Mouse (Mus musculus): ENCODE results near the gene Ccdc134. TPM values are rescaled to one million over a fixed set of nuclear protein-coding genes. Genes with fewer than 3 reads are reported as not detected.
A peak's percentile ranks its signal among the peaks of the same experiment; 100 is the strongest.

Gene Ccdc134
- polyA plus RNA-seq, 1 experiment from 2014 or later = 16.2 TPM

DNA sequence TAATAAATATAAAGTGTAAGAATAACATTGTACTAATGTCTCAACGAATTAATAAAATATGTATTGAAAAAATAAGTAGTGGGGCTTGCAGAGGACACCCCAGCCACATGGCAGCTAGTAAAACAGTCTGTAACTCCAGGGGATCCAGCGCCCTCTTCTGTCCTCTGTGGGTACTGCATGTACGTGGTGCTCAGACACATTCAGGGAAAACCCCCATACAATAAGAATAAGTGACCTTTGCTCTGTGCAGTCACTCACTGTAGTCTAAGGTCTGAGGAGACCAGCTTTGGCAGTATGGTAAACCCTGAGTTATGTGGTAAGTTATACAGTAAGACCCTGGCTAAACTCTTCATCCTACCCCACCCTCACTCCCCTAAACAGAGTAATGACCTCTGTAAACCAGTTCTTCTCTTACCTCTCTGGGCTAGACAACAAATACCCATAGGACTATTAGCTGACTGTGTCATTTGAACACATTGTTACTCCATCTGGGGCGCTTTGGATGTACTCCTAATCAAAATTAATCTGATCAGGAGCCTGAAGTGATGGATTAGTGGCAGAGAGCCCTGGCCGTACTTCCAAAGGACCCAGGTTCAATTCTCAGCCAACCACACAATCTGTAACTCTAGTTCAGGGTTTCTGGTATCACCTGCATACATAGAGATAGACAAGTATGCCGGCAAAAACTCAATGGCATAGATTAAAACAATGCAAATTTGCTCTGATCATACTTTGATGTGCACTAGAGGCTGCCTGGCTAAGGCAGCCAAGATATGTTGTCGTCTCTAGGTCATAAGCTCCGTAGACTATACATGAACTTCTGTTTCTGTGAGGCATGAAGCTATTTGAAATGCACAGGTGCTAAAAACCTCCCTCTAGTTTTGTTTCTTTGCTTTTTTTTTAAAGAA, 37.9 kb downstream of the Ccdc134 start:
- Histone ChIP-seq H3K9me3 (ENCODE audit: control insufficient read depth, low read length) (no peaks in the 10 kb centered on the region), H3K4me3 (replicated peaks; ENCODE audit: low read length) (no peak overlapping the region), H3K4me1 (replicated peaks; ENCODE audit: control insufficient read depth, insufficient read depth, low read length) (peaks cover 13% of the 10 kb centered on the region), H3K27me3 (replicated peaks; ENCODE audit: control insufficient read depth, insufficient read depth, low read length) (no peaks in the 10 kb centered on the region), H3K4me2 (ENCODE audit: low read length) (no peak overlapping the region), H3K27ac (ENCODE audit: low read length) (no peak overlapping the region), H3K36me3 (ENCODE audit: control insufficient read depth, insufficient read depth) (peaks cover 5% of the 10 kb centered on the region; the same call in 1 of the 2 replicates), H3K9ac (replicated peaks; ENCODE audit: low read depth, low read length) (no peak overlapping the region)
- no peak for ATAC-seq
- 60% methylated on average over 8 of the region's 8 CpGs for WGBS

DNA sequence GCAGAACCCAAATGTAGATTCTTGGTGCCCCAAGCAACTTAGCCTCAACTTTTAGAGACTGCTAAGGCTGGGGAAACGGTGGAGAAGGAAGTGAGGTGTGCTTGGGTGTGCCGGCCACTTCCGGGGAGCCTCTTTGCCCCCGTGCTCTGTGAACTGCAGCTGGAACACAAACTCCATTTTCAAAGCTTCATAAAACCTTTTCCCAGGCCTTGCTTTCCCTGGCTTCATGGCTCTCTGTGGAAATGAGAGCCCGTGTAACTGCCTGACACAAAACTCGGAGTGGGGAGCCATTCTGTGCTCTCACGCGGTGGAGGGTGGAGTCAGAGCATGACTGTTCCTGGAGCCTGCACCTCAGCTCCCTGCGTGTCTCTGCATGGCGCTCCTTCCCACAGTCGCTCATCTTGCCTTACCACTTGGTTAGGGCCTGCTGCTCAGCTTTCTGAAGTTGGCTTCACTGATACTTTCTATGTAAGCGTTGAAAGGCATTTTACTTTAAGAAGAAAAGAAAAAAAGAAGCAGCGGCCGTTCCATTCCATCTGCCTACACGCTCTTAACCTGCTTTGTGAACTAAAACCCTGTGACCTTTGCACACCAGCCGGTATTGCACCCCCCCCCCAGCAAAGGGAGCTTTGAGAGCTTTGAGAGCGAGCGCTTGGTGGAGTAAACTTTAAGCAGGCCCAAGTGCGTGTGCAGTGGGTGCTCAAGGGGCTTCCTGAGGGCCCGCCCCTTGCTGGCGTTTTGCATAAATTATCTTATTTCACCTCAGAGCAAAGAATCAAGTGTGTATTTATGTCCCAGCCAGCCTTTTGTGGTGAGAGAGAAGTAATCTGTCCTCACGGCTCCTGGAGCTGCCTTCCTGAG, 38.7 kb downstream of the Ccdc134 start:
- Histone ChIP-seq H3K9ac (replicated peaks; ENCODE audit: low read depth, low read length) (no peak overlapping the region), H3K4me2 (ENCODE audit: low read length) (no peak overlapping the region)

DNA sequence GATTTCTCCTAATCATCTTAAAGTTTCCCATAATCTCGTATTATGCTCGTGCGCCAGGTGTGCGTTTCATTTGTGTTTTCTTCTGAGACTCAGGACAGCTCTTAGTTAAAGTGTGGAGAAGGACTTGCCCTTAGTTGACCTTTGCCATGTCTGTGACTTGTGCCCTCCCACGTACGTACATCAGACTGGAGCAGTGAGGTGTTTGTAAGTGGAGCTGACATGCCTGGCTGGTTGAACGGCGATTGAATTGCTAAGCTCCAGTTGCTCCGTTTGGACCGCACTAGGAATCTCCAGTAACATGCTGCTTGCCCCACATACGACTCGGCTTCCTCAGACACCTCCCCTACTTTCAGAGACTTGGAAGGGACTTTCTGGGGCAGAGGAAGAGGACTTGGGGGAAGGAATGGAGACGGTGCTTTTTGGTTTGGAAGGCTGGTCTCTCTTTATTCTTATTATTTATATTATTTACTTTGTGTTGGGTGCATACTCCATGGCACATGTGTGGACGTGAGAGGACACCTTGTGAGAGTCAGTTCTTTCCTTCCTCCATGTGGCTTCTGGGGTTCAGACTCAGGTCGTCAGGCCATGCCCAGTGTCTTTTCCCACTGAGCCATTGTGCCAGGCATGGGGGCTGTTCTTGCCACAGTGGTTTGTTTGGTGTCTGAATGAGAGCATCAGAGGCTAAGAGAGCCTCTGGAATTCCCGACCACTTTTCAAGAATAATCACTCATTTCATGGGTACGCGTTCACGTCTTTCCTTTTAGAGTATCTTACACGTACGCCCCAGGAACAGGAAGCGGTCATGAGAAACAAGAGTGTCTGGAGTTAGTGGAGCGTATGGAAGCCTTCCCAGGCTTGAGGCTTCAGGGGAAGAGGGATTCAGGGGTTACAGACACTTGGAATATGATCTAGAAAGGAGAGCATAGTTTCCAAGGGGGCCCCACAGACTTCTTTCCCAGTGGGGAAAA, 39.8 kb downstream of the Ccdc134 start:
- Histone ChIP-seq H3K27me3 (replicated peaks; ENCODE audit: control insufficient read depth, insufficient read depth, low read length) (no peaks in the 10 kb centered on the region), H3K4me3 (replicated peaks; ENCODE audit: low read length) (no peak overlapping the region), H3K4me1 (replicated peaks; ENCODE audit: control insufficient read depth, insufficient read depth, low read length) (peaks cover 13% of the 10 kb centered on the region), H3K9me3 (ENCODE audit: control insufficient read depth, low read length) (no peaks in the 10 kb centered on the region), H3K36me3 (ENCODE audit: control insufficient read depth, insufficient read depth) (peaks cover 16% of the 10 kb centered on the region), H3K27ac (ENCODE audit: low read length) (no peak overlapping the region), H3K4me2 (ENCODE audit: low read length) (no peak overlapping the region), H3K9ac (replicated peaks; ENCODE audit: low read depth, low read length) (no peak overlapping the region)
- no peak for ATAC-seq
- WGBS = 72% methylated on average over 23 of the region's 23 CpGs

More for the DNA sequence above, 38.7 kb downstream of the Ccdc134 start:
- 43% methylated on average over 22 of the region's 22 CpGs for WGBS
- no peak overlapping the region for H3K27ac ChIP-seq (ENCODE audit: low read length)
- H3K4me3 ChIP-seq (replicated peaks; ENCODE audit: low read length) = no peak overlapping the region
- H3K36me3 ChIP-seq (ENCODE audit: control insufficient read depth, insufficient read depth) = peaks cover 13% of the 10 kb centered on the region
- no peaks in the 10 kb centered on the region for H3K27me3 ChIP-seq (replicated peaks; ENCODE audit: control insufficient read depth, insufficient read depth, low read length)
- H3K9me3 ChIP-seq (ENCODE audit: control insufficient read depth, low read length) = no peaks in the 10 kb centered on the region
- peak; percentile 45; the same call in 1 of the 2 replicates for ATAC-seq
- H3K4me1 ChIP-seq (replicated peaks; ENCODE audit: control insufficient read depth, insufficient read depth, low read length) = peaks cover 13% of the 10 kb centered on the region

DNA sequence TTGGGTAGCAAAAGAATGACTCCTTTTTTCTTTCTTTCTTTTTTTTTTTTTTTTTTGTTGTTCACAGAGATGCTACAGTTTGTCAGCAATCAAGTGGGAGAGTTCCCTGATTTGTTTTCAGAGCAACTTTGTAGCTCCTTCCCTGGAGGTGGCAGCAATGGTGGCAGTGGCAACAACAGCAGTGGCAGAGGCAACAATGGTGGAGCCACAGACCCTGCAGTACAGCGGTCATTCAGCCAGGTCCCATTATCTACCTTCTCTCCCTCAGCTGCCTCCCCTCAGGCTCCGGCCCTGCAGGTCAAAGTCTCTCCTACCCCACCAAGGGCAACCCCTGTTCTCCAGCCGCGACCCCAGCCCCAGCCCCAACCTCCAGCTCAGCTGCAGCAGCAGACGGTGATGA, 41.9 kb downstream of the Ccdc134 start:
- no peak for ATAC-seq
- peaks cover 19% of the 10 kb centered on the region for H3K36me3 ChIP-seq (ENCODE audit: control insufficient read depth, insufficient read depth)
- WGBS = 84% methylated on average over 5 of the region's 5 CpGs
- H3K27ac ChIP-seq (ENCODE audit: low read length) = no peak overlapping the region
- no peaks in the 10 kb centered on the region for H3K27me3 ChIP-seq (replicated peaks; ENCODE audit: control insufficient read depth, insufficient read depth, low read length)
- H3K9ac ChIP-seq (replicated peaks; ENCODE audit: low read depth, low read length) = no peak overlapping the region
- no peak overlapping the region for H3K4me3 ChIP-seq (replicated peaks; ENCODE audit: low read length)
- no peak overlapping the region for H3K4me2 ChIP-seq (ENCODE audit: low read length)
- no peaks in the 10 kb centered on the region for H3K9me3 ChIP-seq (ENCODE audit: control insufficient read depth, low read length)
- H3K4me1 ChIP-seq (replicated peaks; ENCODE audit: control insufficient read depth, insufficient read depth, low read length) = peaks cover 10% of the 10 kb centered on the region

DNA sequence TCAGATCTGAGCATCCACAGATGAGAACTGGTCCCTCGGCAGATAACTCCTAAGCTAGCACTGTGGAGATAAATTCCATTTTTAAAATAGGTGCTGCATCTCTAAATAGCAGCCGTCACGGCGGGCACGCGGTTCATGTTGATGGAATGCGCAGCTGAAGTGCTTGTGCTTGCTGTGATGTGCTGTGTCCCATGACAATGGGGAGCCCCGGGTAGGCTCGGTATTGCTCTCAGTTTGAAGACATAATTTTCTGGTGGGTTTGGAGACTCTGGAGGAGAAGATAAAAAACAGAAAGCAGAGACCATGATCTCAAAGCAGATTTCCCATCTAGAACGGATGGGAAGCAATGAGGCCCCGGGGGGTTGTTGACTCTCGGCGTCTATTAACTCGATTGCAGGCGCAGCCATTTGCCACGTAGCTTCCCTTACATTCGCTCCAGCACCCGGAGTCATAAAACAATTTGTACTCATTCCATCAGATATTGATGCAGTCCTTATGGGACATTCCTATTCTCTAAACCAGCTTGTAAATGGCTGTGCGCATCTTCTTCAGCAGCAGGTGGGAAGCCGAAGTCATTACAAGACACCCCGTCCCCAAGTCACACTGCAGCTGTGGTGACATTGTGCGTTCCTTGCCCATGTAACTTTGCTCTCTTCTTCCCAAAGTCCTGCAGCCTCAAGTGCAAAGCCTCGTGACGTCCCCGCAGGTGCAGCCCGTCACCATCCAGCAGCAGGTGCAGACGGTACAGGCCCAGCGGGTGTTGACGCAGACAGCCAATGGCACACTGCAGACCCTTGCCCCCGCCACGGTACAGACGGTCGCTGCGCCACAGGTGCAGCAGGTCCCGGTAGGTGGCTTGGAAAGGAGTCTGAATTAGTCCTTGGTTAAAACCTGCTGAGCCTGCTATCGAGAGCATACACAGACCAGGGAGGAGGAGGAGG, 43.0 kb downstream of the Ccdc134 start:
- no peak overlapping the region for H3K27ac ChIP-seq (ENCODE audit: low read length)
- 86% methylated on average over 36 of the region's 36 CpGs for WGBS
- ATAC-seq = no peak

DNA sequence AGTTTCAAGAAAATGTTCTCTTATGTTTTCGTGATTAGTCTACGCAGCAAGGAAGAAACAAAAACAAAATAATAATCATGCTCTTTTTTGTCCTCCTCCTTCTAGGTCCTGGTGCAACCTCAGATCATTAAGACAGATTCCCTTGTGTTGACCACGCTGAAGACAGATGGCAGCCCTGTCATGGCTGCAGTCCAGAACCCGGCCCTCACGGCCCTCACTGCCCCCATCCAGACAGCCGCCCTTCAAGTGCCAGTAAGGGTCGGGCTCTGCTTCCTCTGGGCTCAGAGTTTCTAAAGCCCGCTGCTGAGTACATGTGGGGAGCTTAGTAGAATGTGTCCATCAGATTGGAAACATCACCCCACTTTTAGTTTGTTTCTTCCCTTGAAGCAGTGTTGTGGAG, 44.9 kb downstream of the Ccdc134 start:
- H3K4me2 ChIP-seq (ENCODE audit: low read length) = no peak overlapping the region
- H3K36me3 ChIP-seq (ENCODE audit: control insufficient read depth, insufficient read depth) = peaks cover 42% of the 10 kb centered on the region
- no peak overlapping the region for H3K4me3 ChIP-seq (replicated peaks; ENCODE audit: low read length)
- no peaks in the 10 kb centered on the region for H3K27me3 ChIP-seq (replicated peaks; ENCODE audit: control insufficient read depth, insufficient read depth, low read length)
- H3K9me3 ChIP-seq (ENCODE audit: control insufficient read depth, low read length) = no peaks in the 10 kb centered on the region
- WGBS = 77% methylated on average over 8 of the region's 8 CpGs
- H3K27ac ChIP-seq (ENCODE audit: low read length) = no peak overlapping the region
- no peak overlapping the region for H3K9ac ChIP-seq (replicated peaks; ENCODE audit: low read depth, low read length)
- no peaks in the 10 kb centered on the region for H3K4me1 ChIP-seq (replicated peaks; ENCODE audit: control insufficient read depth, insufficient read depth, low read length)
- ATAC-seq = no peak

More for the DNA sequence above, 43.0 kb downstream of the Ccdc134 start:
- Histone ChIP-seq H3K4me1 (replicated peaks; ENCODE audit: control insufficient read depth, insufficient read depth, low read length) (peaks cover 10% of the 10 kb centered on the region), H3K4me3 (replicated peaks; ENCODE audit: low read length) (no peak overlapping the region), H3K36me3 (ENCODE audit: control insufficient read depth, insufficient read depth) (peaks cover 29% of the 10 kb centered on the region), H3K9me3 (ENCODE audit: control insufficient read depth, low read length) (no peaks in the 10 kb centered on the region), H3K9ac (replicated peaks; ENCODE audit: low read depth, low read length) (no peak overlapping the region), H3K27me3 (replicated peaks; ENCODE audit: control insufficient read depth, insufficient read depth, low read length) (no peaks in the 10 kb centered on the region), H3K4me2 (ENCODE audit: low read length) (no peak overlapping the region)

DNA sequence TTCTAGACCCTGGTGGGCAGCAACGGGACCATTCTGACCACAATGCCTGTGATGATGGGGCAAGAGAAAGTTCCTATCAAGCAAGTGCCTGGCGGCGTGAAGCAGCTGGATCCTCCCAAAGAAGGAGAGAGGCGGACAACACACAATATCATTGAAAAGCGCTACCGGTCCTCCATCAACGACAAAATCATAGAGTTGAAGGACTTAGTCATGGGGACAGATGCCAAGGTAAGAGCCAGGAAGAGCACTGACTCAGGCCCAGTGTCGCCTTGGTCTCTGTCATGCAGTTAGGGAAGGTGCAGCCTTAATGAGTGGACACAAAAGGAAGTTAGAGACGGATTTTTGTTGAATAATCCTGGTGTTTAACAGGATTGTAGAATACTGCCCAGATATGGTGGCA, 47.4 kb downstream of the Ccdc134 start:
- Histone ChIP-seq H3K9ac (replicated peaks; ENCODE audit: low read depth, low read length) (no peak overlapping the region), H3K27ac (ENCODE audit: low read length) (no peak overlapping the region), H3K9me3 (ENCODE audit: control insufficient read depth, low read length) (no peaks in the 10 kb centered on the region), H3K4me1 (replicated peaks; ENCODE audit: control insufficient read depth, insufficient read depth, low read length) (no peaks in the 10 kb centered on the region), H3K27me3 (replicated peaks; ENCODE audit: control insufficient read depth, insufficient read depth, low read length) (no peaks in the 10 kb centered on the region), H3K36me3 (ENCODE audit: control insufficient read depth, insufficient read depth) (peaks cover 61% of the 10 kb centered on the region), H3K4me2 (ENCODE audit: low read length) (no peak overlapping the region), H3K4me3 (replicated peaks; ENCODE audit: low read length) (no peak overlapping the region)
- no peak for ATAC-seq
- WGBS = 95% methylated on average over 9 of the region's 9 CpGs

DNA sequence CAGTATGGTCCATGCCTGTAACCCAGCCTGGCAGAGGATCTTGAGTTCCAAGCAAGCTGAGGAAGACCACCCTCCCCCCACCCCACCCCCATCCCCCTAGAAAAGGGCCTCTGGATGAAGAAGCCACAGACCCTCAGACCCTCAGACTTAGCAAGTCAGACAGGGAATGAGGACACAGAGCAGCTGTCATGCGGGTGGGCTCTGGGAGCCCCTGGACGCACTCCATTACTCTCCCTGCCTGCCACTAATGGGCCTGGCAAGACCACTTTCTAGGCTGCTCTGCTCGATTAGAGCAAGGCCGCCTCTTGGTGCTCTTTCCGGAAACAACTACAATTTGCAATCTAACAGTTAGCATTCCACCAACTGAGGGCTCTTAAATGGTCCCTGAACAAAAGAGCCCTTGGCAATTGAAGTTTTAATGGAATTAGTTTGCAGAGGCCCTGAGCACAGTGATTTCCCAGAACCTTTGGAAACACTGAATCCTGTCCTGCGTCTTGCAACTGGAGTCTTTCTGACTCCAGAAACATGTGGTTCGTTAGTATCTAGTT, 50.1 kb downstream of the Ccdc134 start:
- Histone ChIP-seq H3K27me3 (replicated peaks; ENCODE audit: control insufficient read depth, insufficient read depth, low read length) (no peaks in the 10 kb centered on the region), H3K36me3 (ENCODE audit: control insufficient read depth, insufficient read depth) (peaks cover 63% of the 10 kb centered on the region), H3K27ac (ENCODE audit: low read length) (no peak overlapping the region), H3K4me1 (replicated peaks; ENCODE audit: control insufficient read depth, insufficient read depth, low read length) (no peaks in the 10 kb centered on the region), H3K4me2 (ENCODE audit: low read length) (no peak overlapping the region), H3K9me3 (ENCODE audit: control insufficient read depth, low read length) (0 out of 2 replicates have a peak, but pooled peaks cover 3% of the 10 kb centered on the region), H3K9ac (replicated peaks; ENCODE audit: low read depth, low read length) (no peak overlapping the region), H3K4me3 (replicated peaks; ENCODE audit: low read length) (no peak overlapping the region)
- ATAC-seq = no peak
- 79% methylated on average over 7 of the region's 7 CpGs for WGBS

Data from forebrain, embryonic 16.5 days (tissue).